ENCODE assay signal across 23 mouse cellular contexts in the genomic region with DNA sequence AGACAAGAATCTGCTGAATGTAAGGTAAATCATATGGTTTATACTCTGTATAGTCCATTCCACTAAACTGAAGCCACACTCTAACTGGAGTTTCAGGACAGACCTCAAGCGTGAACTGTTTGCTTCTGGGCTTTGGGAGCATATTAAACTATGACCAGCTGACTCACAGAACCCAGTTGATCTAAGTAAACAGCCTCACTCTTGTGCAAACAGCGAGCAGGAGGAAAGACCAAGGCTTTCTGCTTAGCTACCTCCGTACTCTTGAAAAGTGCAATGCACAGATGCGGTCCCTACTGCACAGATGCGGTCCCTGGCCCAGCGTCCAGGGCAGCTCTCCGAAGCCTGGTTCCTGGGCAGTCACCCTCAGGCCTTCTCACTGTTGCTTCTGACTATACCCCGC. TPM values are rescaled to one million over a fixed set of nuclear protein-coding genes. Genes with fewer than 3 reads are reported as not detected.
DNase-seq lines count a peak whose midpoint lies in the region; ATAC-seq and TF ChIP-seq lines count a peak whose summit lies in the region.
"Had no signal": no experiment of that assay in that cellular context is flagged by ENCODE, and none has a peak within 500 bp of the region (broad histone marks: within the 10 kb centered on the region; RNA-seq: fewer than 3 reads in every experiment).

No protein-coding gene starts in this region.

- H3K9ac ChIP-seq in lung, embryonic 14.5 days = no peak overlapping the region
- peak overlapping the region; percentile 47 for H3K9ac ChIP-seq in MEL (ENCODE audit: control insufficient read depth, low read depth, low read length, poor library complexity, severe bottlenecking)
- no peak overlapping the region for H3K9ac ChIP-seq in liver, postnatal 0 days (replicated peaks)
- H3K9ac ChIP-seq in heart, embryonic 11.5 days (ENCODE audit: low read depth, low read length) = no peak overlapping the region
- H3K9ac ChIP-seq: embryonic facial prominence, embryonic 12.5 days; forebrain, embryonic 13.5 days; neural tube, embryonic 15.5 days had no signal

- TF ChIP-seq CTCF in lung, embryonic 14.5 days (IDR thresholded peaks at IDR 0.05; ENCODE audit: low read depth) = no peak
- TF ChIP-seq CTCF in MEL (IDR thresholded peaks at IDR 0.05 in 2 of 3, conservative IDR thresholded peaks at IDR 0.05 in 1 of 3; ENCODE audit: control insufficient read depth in 1 of 3, insufficient read depth in 1 of 3, low read depth in 2 of 3, low read length in 3 of 3, poor library complexity in 1 of 3, severe bottlenecking in 1 of 3) = no peak
- TF ChIP-seq CTCF in liver, postnatal 0 days (IDR thresholded peaks at IDR 0.05; ENCODE audit: low read depth) = no peak

- no peaks in the 10 kb centered on the region for H3K4me1 ChIP-seq in lung, embryonic 14.5 days (ENCODE audit: insufficient read depth)
- peaks cover 40% of the 10 kb centered on the region in 2 experiments for H3K4me1 ChIP-seq in MEL (ENCODE audit: control insufficient read depth in 1 of 2, insufficient read depth in 2 of 2, low read length in 2 of 2)
- peaks cover 4% of the 10 kb centered on the region; the same call in 1 of the 2 replicates for H3K4me1 ChIP-seq in liver, postnatal 0 days (ENCODE audit: insufficient read depth)
- H3K4me1 ChIP-seq in heart, embryonic 11.5 days (ENCODE audit: control insufficient read depth, insufficient read depth, low read length) = no peaks in the 10 kb centered on the region
- H3K4me1 ChIP-seq: forebrain, embryonic 13.5 days had no signal

- TF ChIP-seq EP300 in MEL (IDR thresholded peaks at IDR 0.05; ENCODE audit: low read depth in 1 of 2, low read length in 2 of 2) = no peak
- no peak for TF ChIP-seq EP300 in liver, postnatal 0 days (IDR thresholded peaks at IDR 0.05; ENCODE audit: low read depth)

- H3K27ac ChIP-seq in lung, embryonic 14.5 days (ENCODE audit: low read depth) = no peak overlapping the region
- peak overlapping the region; percentile 46 for H3K27ac ChIP-seq in MEL (ENCODE audit: control insufficient read depth, low read depth, low read length)
- H3K27ac ChIP-seq in liver, postnatal 0 days (ENCODE audit: low read depth) = no peak overlapping the region
- H3K27ac ChIP-seq in heart, embryonic 11.5 days (ENCODE audit: low read depth, low read length) = no peak overlapping the region
- H3K27ac ChIP-seq: embryonic facial prominence, embryonic 12.5 days; forebrain, embryonic 13.5 days; macrophage; neural tube, embryonic 15.5 days had no signal

- no peak overlapping the region for H3K4me3 ChIP-seq in lung, embryonic 14.5 days (ENCODE audit: low read depth, low read length)
- H3K4me3 ChIP-seq in MEL (ENCODE audit: control insufficient read depth in 1 of 2, insufficient read depth in 1 of 2, low read depth in 2 of 2, low read length in 2 of 2) = no peak overlapping the region
- H3K4me3 ChIP-seq in liver, postnatal 0 days (ENCODE audit: low read depth, low read length) = no peak overlapping the region
- H3K4me3 ChIP-seq in heart, embryonic 11.5 days (ENCODE audit: low read depth, low read length) = no peak overlapping the region
- H3K4me3 ChIP-seq: embryonic facial prominence, embryonic 12.5 days; erythroblast, embryonic 14.5 days; forebrain, embryonic 13.5 days; neural tube, embryonic 15.5 days had no signal

- no peaks in the 10 kb centered on the region for H3K27me3 ChIP-seq in lung, embryonic 14.5 days (ENCODE audit: insufficient read depth, low read length)
- no peaks in the 10 kb centered on the region for H3K27me3 ChIP-seq in MEL (ENCODE audit: control insufficient read depth in 1 of 2, insufficient read depth in 2 of 2, low read length in 2 of 2)
- no peaks in the 10 kb centered on the region for H3K27me3 ChIP-seq in liver, postnatal 0 days (ENCODE audit: insufficient read depth, low read length)
- H3K27me3 ChIP-seq in heart, embryonic 11.5 days (ENCODE audit: control insufficient read depth, insufficient read depth, low read length) = no peaks in the 10 kb centered on the region
- H3K27me3 ChIP-seq: CH12.LX; embryonic facial prominence, embryonic 12.5 days; forebrain, embryonic 13.5 days; neural tube, embryonic 15.5 days had no signal

- no peak for TF ChIP-seq RAD21 in MEL (IDR thresholded peaks at IDR 0.05; ENCODE audit: low read depth, low read length)

- no peak for TF ChIP-seq POLR2A in MEL (IDR thresholded peaks at IDR 0.05; ENCODE audit: control insufficient read depth in 1 of 2, insufficient read depth in 1 of 2, low read depth in 1 of 2, low read length in 2 of 2, poor library complexity in 1 of 2)

- no peaks in the 10 kb centered on the region for H3K79me2 ChIP-seq in MEL (ENCODE audit: control insufficient read depth, insufficient read depth, low read length, poor library complexity)

- ATAC-seq in lung, embryonic 14.5 days (ENCODE audit: insufficient read depth) = peak; percentile 31; the same call in 1 of the 2 replicates
- ATAC-seq in liver, postnatal 0 days = peak; percentile 83
- ATAC-seq in heart, embryonic 11.5 days (replicated peaks; ENCODE audit: insufficient number of reproducible peaks, low FRiP score, low TSS enrichment) = no peak
- ATAC-seq: forebrain, embryonic 13.5 days had no signal

- no peaks in the 10 kb centered on the region for H3K9me3 ChIP-seq in lung, embryonic 14.5 days (ENCODE audit: low read depth, low read length)
- H3K9me3 ChIP-seq in MEL (replicated peaks; ENCODE audit: insufficient read depth, low read length) = no peaks in the 10 kb centered on the region
- H3K9me3 ChIP-seq in liver, postnatal 0 days (ENCODE audit: low read length) = no peaks in the 10 kb centered on the region
- no peaks in the 10 kb centered on the region for H3K9me3 ChIP-seq in heart, embryonic 11.5 days (replicated peaks; ENCODE audit: control insufficient read depth, low read length)
- H3K9me3 ChIP-seq: embryonic facial prominence, embryonic 12.5 days; forebrain, embryonic 13.5 days; neural tube, embryonic 15.5 days had no signal

- DNase-seq in lung, embryonic 14.5 days = no peak
- DNase-seq in lung, postnatal 14 days = no peak
- no peak for DNase-seq in MEL (ENCODE audit: low read depth, low spot score)
- DNase-seq in large intestine, adult 2 months (ENCODE audit: low read depth, low spot score) = peak; percentile 21
- DNase-seq in liver, postnatal 0 days = no peak
- DNase-seq in T-cell, adult 2 months (ENCODE audit: low spot score) = no peak
- no peak for DNase-seq in gastrocnemius, adult 8-10 months (ENCODE audit: low spot score in 2 of 2)
- DNase-seq: adrenal gland, adult 2 months; cerebellum, adult 9-10 months; gastrocnemius, postnatal 14 days; heart, adult 18-20 months; kidney, adult 8-10 months; kidney, postnatal 25 days; lung, adult 18-20 months; right cerebral cortex, postnatal 25 days; thymus, postnatal 14 days had no signal

- WGBS in lung, embryonic 14.5 days = 69% methylated on average over 8 of the region's 8 CpGs
- WGBS in large intestine, adult 2 months = 34% methylated on average over 8 of the region's 8 CpGs
- 68% methylated on average over 8 of the region's 8 CpGs for whole genome bisulfite sequencing in liver, postnatal 0 days (ENCODE audit: insufficient replicate concordance)
- 91% methylated on average over 8 of the region's 8 CpGs for WGBS in heart, embryonic 11.5 days (ENCODE audit: insufficient replicate concordance)

- no peak overlapping the region for H3K4me2 ChIP-seq in lung, embryonic 14.5 days
- H3K4me2 ChIP-seq in liver, postnatal 0 days (ENCODE audit: low read depth, low read length) = peak overlapping the region; percentile 48
- no peak overlapping the region for H3K4me2 ChIP-seq in heart, embryonic 11.5 days
- H3K4me2 ChIP-seq: embryonic facial prominence, embryonic 12.5 days; forebrain, embryonic 13.5 days; neural tube, embryonic 15.5 days had no signal

- H3K36me3 ChIP-seq in lung, embryonic 14.5 days (ENCODE audit: insufficient read depth) = no peaks in the 10 kb centered on the region
- H3K36me3 ChIP-seq in MEL (ENCODE audit: control insufficient read depth in 1 of 2, insufficient read depth in 2 of 2, low read length in 2 of 2) = peaks cover 0 to 40% of the 10 kb centered on the region in 2 experiments; a peak in 2 of 4 replicates
- peaks cover 6% of the 10 kb centered on the region; the same call in 1 of the 2 replicates for H3K36me3 ChIP-seq in liver, postnatal 0 days (replicated peaks; ENCODE audit: insufficient read depth, low read length)
- H3K36me3 ChIP-seq in heart, embryonic 11.5 days (ENCODE audit: control insufficient read depth, insufficient read depth, low read length) = no peaks in the 10 kb centered on the region
- H3K36me3 ChIP-seq: embryonic facial prominence, embryonic 12.5 days; neural tube, embryonic 15.5 days had no signal

TF ChIP-seq in MEL, 35 proteins besides CTCF, POLR2A, EP300 and RAD21 (continues in another document):
- no peak for TF ChIP-seq TCF12 (IDR thresholded peaks at IDR 0.05; ENCODE audit: low read depth, low read length)

RNA-seq across cellular contexts. Expression of a gene that starts 26.0 kb away (rescaled TPM):
- 0.30 and 0.89 TPM in 2 replicates for polyA plus RNA-seq in lung, embryonic 14.5 days (2014; fragmentation: Nextera tagmentation; extraction: Ambion mirVana)
- total RNA-seq in MEL (2012; rRNA removed) = not detected in 2 replicates
- not detected for polyA plus RNA-seq in MEL (2012; ENCODE audit: insufficient read depth in 1 of 2, insufficient read length in 2 of 2, low read depth in 1 of 2, low replicate concordance in 2 of 2, missing spikeins in 1 of 2)
- 0.30 and 0.44 TPM in 2 replicates for polyA plus RNA-seq in large intestine, adult 2 months (2012; rRNA removed)
- 2.3 and 2.7 TPM in 2 replicates for polyA plus RNA-seq in liver, postnatal 0 days (2015; fragmentation: Nextera tagmentation; extraction: Ambion mirVana)
- 2.1 and 2.5 TPM in 2 replicates for polyA plus RNA-seq in heart, embryonic 11.5 days (2014; fragmentation: Nextera tagmentation; extraction: Ambion mirVana)
- total RNA-seq in gastrocnemius, adult 8-10 months (2022) = not detected
- total RNA-seq: gastrocnemius, postnatal 14 days; heart, adult 18-20 months had no signal

RNA-seq across cellular contexts. Expression of a gene that starts 30.2 kb away (rescaled TPM):
- 24.5 and 25.1 TPM in 2 replicates for polyA plus RNA-seq in lung, embryonic 14.5 days (2014; fragmentation: Nextera tagmentation; extraction: Ambion mirVana)
- total RNA-seq in MEL (2012; rRNA removed) = 15.8 and 16.0 TPM in 2 replicates
- 10 to 100 TPM in 1 of 2 experiments, not detected in 1; 22.1 TPM for polyA plus RNA-seq in MEL (2012; ENCODE audit: insufficient read depth in 1 of 2, insufficient read length in 2 of 2, low read depth in 1 of 2, low replicate concordance in 2 of 2, missing spikeins in 1 of 2)
- 25.1 and 35.5 TPM in 2 replicates for polyA plus RNA-seq in large intestine, adult 2 months (2012; rRNA removed)
- polyA plus RNA-seq in liver, postnatal 0 days (2015; fragmentation: Nextera tagmentation; extraction: Ambion mirVana) = 51.4 and 58.5 TPM in 2 replicates
- polyA plus RNA-seq in heart, embryonic 11.5 days (2014; fragmentation: Nextera tagmentation; extraction: Ambion mirVana) = 36.5 and 38.4 TPM in 2 replicates
- total RNA-seq in gastrocnemius, adult 8-10 months (2022) = 10 to 100 TPM; 20.6 to 25.0 (median 24.3) TPM

RNA-seq across cellular contexts. Expression of a gene that starts 57.0 kb away (rescaled TPM):
- 2.2 and 2.5 TPM in 2 replicates for polyA plus RNA-seq in lung, embryonic 14.5 days (2014; fragmentation: Nextera tagmentation; extraction: Ambion mirVana)
- 0.35 and 0.39 TPM in 2 replicates for total RNA-seq in MEL (2012; rRNA removed)
- under 1 TPM in 1 of 2 experiments, not detected in 1; 0.97 TPM for polyA plus RNA-seq in MEL (2012; ENCODE audit: insufficient read depth in 1 of 2, insufficient read length in 2 of 2, low read depth in 1 of 2, low replicate concordance in 2 of 2, missing spikeins in 1 of 2)
- 3.9 and 4.0 TPM in 2 replicates for polyA plus RNA-seq in large intestine, adult 2 months (2012; rRNA removed)
- 1.1 and 1.4 TPM in 2 replicates for polyA plus RNA-seq in liver, postnatal 0 days (2015; fragmentation: Nextera tagmentation; extraction: Ambion mirVana)
- 3.2 and 4.2 TPM in 2 replicates for polyA plus RNA-seq in heart, embryonic 11.5 days (2014; fragmentation: Nextera tagmentation; extraction: Ambion mirVana)
- 1 to 10 TPM; 6.0 to 8.3 (median 6.6) TPM for total RNA-seq in gastrocnemius, adult 8-10 months (2022)
- polyA plus RNA-seq: erythroblast, embryonic 14.5 days had no signal
